Mouse (Mus musculus) right cerebral cortex, postnatal 14 days (tissue): ENCODE measurements around the gene Stpg1.
A peak's percentile ranks its signal among the peaks of the same experiment; 100 is the strongest.

Experiments
- DNase-seq: peaks from one replicate; pipeline ENCODE4 v3.0.0; 2022

Gene Stpg1

GRCm38 (mm10) chr4:135565400-135565799 is 70.8 kb downstream of the Stpg1 start:
- DNase-seq, result no peak

DNA sequence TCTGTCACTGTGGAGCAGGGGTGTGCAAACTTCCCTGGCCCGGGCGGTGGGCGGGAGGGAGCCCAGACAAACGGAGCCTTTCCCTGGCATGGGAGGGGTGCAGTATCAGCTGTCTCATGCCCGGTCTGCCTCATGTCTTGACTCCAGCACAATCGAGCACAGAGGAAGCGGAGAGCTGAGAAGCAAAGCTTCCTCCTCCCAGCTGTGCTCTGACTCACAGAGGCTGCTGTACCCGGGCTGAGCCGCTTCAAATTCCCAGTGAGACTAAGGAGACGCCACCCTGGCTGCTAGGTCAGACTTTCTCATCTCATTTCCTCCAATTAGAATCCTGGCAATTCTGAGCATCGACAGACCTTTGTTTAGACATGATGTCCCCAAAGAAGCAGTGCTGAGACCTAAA is 72.5 kb downstream of the Stpg1 start:
- DNase-seq, result no peak

GRCm38 (mm10) chr4:135567484-135567883 is 72.9 kb downstream of the Stpg1 start:
- no peak for DNase-seq

GRCm38 (mm10) chr4:135569201-135569600 is 74.6 kb downstream of the Stpg1 start:
- no peak for DNase-seq

DNA sequence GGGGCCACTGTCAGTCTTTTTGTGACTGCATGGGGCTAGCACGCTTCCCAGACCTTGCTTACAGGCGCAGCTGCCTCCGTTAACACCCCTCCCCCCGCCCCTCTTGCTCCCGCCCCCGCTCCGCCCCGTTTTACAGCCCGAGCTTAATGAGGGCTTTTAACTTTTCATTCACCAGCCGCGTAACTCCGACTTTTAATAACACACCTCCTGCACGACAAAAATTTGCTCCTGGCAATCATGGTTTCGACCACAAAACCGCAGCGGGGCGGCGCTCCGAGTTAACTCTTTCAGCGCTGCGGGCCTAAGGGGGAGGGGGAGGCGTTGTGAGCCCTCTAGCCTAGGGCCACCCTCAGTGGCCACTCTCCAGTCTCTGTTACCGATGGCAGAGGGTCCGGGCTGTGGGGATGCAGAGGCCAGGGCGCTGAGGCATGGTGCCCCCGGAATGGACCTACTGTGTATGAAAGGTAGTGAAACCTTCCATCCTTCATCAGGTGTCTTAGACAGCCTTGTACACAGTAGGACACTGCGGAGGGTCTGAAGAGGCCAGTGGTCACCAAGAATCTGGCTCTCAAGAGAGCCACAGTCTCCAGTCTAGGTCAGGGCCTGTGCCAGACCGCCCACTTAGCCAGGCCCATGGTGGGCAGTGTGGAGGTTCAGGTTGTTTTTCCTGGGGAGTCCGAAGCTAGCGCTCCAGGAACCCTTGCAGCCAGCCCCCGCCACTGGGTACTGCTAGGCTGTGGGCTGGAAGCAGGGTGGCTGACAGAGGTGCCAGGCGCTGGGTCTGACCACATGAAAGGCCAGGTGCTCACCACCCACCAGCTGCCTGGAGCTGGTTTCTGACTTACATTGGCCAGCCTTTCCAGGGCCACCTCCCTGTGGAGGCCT is 75.8 kb downstream of the Stpg1 start:
- DNase-seq, result peak; percentile 21

DNA sequence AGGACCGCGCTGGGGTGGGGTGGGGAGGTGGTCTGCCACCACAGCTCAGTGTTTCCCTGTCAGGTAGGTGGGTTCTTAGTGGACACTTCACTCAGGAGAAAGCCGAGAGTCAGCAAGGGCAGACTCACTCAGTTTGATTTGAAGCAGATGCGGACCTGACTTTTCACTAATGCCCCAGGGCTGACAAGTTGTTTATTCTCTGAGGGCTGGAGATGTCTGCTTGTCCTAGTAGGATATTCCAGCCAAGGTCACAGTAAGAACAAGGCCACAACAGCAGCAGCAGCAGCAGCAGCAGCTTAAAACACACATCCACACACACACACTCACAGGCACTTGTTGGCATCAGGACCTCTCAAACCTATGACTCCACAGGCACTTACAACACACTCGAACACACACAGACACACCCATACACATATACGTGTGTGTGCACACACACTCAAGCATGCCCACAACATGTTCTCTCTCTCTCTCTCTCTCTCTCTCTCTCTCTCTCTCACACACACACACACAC is 76.5 kb downstream of the Stpg1 start:
- DNase-seq, result no peak

DNA sequence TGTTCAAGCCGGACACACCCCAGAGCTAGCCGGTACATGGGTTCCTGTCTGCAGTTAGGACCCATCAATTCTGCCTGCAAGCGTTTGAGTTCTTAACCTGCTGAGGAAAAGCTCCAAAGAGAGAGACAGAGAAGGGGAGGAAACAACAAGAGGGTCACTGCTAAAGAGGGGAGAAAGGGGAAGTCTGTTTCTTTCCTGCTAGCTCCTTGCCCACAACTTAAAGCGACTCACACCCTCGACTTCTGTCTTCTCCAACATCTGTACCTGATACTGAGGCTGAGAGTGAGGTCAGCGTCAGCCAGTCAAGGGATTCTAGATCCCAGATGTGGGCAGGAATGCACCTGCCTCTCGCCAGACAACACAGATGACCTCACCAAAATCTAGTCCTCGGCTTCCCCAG is 77.7 kb downstream of the Stpg1 start:
- DNase-seq, result no peak

DNA sequence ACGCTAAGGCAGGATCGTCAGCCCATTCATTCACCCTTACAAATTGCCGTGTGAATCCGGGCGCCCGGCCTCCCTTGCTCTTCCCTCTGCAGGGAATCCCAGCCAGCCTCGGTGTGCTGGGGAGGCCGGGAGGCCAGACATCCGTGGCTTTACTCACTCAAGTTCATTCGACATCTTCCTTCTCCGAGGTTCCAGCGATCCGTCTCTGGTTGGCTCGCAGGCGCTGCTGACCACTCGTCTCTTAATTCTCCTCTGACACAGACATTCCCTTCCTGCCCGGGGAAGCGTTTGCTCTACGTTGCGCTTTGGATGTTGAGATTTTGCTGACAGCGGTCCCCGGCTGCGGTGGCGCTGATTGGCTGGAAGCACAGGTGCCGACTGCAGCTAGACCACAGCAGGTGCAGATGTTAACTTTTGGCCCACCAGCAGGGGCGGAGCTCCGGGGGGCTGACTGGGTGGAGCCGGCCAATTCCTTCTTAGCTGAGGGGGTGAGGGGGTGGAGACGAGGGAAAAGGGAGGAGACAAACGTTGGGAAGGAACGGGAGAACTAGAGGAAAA is 78.7 kb downstream of the Stpg1 start, which contains the start of gene Grhl3:
Gene Grhl3, minus strand, starts transcription at position 380 of the 558 bp plus-strand sequence.
- DNase-seq, result no peak

- DNase-seq, result peak; percentile 43
These were observed 81.0 kb downstream of the Stpg1 start for GRCm38 (mm10) chr4:135575365-135576140.

GRCm38 (mm10) chr4:135578490-135578889 is 83.9 kb downstream of the Stpg1 start:
- no peak for DNase-seq

DNA sequence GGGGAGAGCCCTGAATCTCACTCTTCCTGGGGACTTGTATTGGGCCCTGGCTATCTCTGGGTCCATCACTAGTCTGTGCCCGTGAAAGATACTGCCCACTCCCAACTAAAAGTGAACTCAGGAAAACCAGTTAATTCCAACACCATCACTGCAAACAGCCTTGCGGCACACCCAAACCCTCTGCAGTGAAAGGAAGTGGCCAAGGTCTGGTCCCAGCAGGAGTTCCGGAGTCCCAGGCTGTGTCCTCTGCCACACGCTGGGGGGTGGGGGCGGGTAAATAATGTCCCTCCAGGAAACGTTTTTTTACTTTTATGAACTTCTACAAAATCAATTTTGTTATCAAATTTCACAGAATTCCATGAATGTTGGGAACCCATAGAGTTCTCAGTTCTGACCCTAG is 85.1 kb downstream of the Stpg1 start:
- DNase-seq, result no peak

DNA sequence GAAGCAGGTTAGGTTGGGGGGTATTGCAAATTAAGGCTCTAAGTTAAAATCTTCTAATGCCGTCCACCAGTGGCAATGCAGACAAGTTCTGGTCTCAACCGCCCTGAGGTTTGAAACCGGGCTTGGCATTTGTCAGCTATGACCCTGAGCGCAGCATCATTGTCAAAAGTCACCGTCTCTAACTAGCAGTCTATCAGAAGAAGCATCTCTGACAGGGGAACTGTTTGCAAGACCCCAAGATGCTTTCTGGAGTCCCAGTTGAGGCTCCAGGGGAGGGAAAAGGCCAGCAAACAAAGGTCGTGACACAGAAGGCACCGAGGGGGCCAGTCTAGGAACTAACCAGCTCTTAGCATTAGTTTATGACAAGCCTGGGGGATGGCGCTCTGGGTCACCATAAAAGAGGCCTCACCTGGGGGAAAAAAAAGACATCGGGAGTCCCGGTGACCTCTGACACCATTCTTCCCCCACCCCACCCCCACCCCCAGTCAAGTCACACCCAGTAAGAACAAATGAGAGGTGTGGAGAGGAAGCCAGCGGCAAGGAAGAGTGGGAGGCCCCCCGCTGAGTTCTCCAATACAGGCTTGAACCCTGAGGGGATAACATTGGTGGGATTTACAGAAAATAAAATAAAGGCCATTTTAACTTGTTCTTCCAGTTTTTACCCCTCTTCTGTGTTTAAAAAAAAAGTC is 86.8 kb downstream of the Stpg1 start:
- no peak for DNase-seq

DNA sequence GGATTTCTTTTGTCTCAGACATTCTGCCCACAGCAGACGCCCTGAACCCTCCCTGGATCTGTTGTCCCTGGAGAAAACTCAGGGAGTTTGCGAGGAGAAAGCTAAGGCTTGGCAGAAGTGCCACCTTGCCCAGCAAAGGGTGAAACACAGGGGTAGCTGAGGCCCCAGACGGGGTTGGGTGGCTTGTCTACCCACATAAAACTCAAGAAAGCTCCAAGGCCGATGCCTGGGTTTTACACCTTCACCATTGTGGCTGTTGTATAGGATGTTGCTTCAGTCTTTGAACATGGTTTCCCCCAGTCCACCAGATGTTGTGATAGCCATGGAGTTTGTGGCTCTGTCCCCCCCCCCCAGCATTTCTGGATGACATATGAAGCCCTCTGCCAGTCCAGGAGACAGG is 90.2 kb downstream of the Stpg1 start:
- DNase-seq, result no peak
